Mouse (Mus musculus) lung, adult 2 months (tissue): ENCODE measurements around the gene Rnf182. TPM values are rescaled to one million over a fixed set of nuclear protein-coding genes. Genes with fewer than 3 reads are reported as not detected.

Experiments
- DNase-seq: peaks from one replicate; pipeline ENCODE4 v3.0.0; 2022
- H3K4me1 ChIP-seq: fragments of 200-500 bp; 2 replicates; pipeline ENCODE4 v1.6.1; 2011; ENCODE audit warnings: low read length; ENCODE audit not compliant: control insufficient read depth, insufficient read depth
- H3K4me3 ChIP-seq: fragments of 200-500 bp; replicated peaks from 2 replicates; pipeline ENCODE3; 2011; ENCODE audit warnings: low read depth, mild to moderate bottlenecking, control low read depth, low read length; ENCODE audit errors: extremely low read depth
- CTCF ChIP-seq: fragments of 200-500 bp; IDR thresholded peaks from 2 replicates; pipeline ENCODE4 v1.5.1; 2011; ENCODE audit warnings: mild to moderate bottlenecking, low read length, control low read depth; ENCODE audit not compliant: insufficient read depth
- POLR2A ChIP-seq: fragments of 200-500 bp; IDR thresholded peaks from 2 replicates; pipeline ENCODE4 v1.6.1; 2011; ENCODE audit warnings: low read depth, mild to moderate bottlenecking, control low read depth, low read length, borderline replicate concordance; ENCODE audit errors: extremely low read depth
- WGBS: fragments of 180-500 bp; shearing (Covaris S2); methylation state at CpG from one replicate; pipeline ENCODE4 v1.1.7; 2018; 5-methylcytosine and 5-hydroxymethylcytosine counted together
- polyA plus RNA-seq: library from polyadenylated mRNA; depleted of rRNA; stranded (reverse); fragments of >200 nt; gene quantifications from 2 replicates; pipeline ENCODE4 v1.2.3, GENCODE M21; 2012; rRNA removed

Gene Rnf182
- 0.07 TPM in 1 of 2 replicates, not detected in the other for polyA plus RNA-seq

DNA sequence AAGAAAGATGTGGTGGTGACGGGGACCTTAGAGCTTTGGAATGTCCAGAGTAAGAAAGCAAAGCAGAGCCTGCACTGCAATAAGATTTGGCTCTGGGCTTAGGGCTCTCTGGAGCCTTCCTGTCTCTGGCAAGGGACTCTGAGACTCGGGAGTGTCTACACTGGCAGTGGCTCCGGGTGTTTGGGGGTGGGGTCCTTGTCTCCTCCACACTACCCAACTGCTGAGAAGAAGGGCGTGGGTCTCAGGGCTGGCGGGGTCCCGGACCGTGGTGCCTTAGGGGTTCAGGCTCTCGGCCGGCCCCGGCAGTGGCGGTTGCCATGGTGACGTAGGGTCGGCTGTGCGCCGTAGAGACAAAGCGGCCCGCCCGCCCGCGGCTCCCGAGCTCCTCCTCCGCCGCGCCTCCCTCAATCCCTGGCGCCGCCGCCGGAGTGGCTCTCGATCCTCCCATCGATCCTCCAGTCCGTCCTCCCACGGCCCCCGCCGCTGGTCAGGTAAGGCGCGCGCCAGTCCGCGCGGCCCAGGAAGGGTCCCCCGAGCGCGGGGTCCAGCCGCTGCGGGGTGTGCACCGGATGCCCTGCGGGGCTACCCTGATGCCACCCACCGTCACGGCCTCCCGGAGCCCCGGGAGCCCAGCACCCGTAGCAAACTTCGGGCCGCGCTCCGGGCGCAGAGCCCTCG, at the start of gene Rnf182:
Rnf182 (plus strand) TSS at position 134 of the 678 bp plus-strand sequence.
- no peak for TF ChIP-seq CTCF
- TF ChIP-seq POLR2A, result no peak
- under 1% methylated on average over 54 of the region's 58 CpGs for WGBS
- peak; percentile 39 for DNase-seq
- H3K4me3 ChIP-seq, result peak within 1 kb of the TSS; percentile 62
- no peaks in the 10 kb centered on the region; the same call in 1 of the 2 replicates for H3K4me1 ChIP-seq

DNA sequence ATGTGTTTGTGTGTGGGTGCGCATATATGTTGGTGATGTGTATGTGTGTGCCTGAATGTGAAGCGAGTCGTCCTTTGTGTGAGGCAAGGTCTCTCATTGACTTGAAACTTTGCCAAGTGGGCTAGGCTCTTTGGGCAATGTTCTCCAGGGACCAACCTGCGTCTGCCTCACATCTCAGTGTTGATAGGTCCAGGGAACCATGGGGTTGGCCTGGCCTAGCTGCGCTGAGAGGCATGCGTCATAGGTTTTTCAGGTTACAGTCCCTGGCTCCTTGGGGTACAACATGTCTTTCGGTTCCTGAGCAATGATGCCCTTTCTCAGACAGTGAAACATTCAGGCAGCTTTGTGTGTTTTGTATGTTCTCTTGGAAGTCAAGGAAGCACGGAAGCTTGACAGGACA, 49.3 kb upstream of the Rnf182 start:
- no peak for DNase-seq
- 90% methylated on average over 8 of the region's 8 CpGs for WGBS
- H3K4me3 ChIP-seq, result no peak overlapping the region
- H3K4me1 ChIP-seq, result 0 out of 2 replicates have a peak, but pooled peaks cover 2% of the 10 kb centered on the region
- TF ChIP-seq POLR2A, result no peak
- TF ChIP-seq CTCF, result no peak

DNA sequence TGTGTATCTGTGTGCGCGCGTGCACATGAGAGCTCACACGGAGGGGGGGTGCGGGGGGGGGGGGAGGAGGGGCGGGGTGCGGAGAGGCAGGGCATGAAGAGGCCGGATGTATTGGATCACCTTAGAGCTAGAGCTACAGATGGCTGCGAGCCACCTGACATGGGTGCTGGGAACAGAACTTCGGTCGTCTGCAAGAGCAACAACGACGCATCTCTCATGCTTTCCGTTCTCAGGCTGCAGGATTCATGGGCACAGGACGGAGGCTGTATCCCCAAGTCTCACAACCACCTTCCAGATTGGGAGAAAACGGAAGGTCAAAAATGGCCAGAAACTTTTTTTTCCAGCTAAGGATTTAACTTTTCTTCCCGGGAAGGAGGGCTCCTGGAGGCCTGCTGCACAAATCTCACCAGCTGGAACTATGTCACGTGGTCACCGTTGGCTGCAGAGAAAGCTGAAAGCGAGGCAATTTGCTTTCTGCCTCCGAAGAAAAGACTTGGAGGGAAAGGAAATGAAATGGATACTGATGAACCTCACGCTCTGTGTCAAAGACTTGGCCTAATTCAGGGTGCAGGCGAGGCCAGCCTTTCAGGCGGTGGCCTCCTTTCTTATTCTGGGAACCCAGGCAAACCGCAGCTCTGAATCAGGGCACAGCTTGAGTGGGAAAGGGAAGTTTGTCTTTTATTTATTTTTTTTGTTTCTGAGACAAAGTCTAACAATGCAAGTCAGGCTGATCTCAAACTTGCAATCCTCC, 48.2 kb upstream of the Rnf182 start:
- no peak for TF ChIP-seq POLR2A
- TF ChIP-seq CTCF, result no peak
- 66% methylated on average over 25 of the region's 25 CpGs for WGBS
- DNase-seq, result no peak
- no peaks in the 10 kb centered on the region for H3K4me1 ChIP-seq
- no peak overlapping the region for H3K4me3 ChIP-seq

GRCm38 (mm10) chr13:43573979-43574378, 41.5 kb upstream of the Rnf182 start:
- no peak for DNase-seq
- Histone ChIP-seq H3K4me3 (no peak overlapping the region), H3K4me1 (no peaks in the 10 kb centered on the region; the same call in 1 of the 2 replicates)
- 43% methylated on average over 2 of the region's 2 CpGs for WGBS
- no peak for TF ChIP-seq CTCF
- no peak for TF ChIP-seq POLR2A

DNA sequence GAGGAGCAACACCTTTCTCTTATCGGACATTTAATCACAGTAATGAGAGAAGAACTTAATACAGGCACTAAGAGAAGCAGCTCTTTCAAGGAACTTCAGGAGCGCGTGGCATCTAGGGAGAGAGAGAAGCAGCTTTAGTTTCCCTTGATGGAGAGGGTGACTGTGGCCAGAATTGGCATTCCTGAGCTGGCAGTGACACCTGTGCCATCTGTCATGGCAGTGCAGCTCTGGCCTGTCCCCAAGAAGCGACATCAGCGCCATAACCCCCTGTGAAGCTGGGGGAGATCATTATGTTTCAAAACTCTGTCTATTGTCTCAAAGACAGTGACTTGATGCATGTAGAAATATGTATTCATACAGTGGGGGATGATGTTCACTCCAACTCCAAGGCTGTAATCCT, 40.1 kb upstream of the Rnf182 start:
- WGBS, result 95% methylated on average over 5 of the region's 5 CpGs
- H3K4me1 ChIP-seq, result no peaks in the 10 kb centered on the region; the same call in 1 of the 2 replicates
- H3K4me3 ChIP-seq, result no peak overlapping the region
- no peak for TF ChIP-seq CTCF
- DNase-seq, result no peak

DNA sequence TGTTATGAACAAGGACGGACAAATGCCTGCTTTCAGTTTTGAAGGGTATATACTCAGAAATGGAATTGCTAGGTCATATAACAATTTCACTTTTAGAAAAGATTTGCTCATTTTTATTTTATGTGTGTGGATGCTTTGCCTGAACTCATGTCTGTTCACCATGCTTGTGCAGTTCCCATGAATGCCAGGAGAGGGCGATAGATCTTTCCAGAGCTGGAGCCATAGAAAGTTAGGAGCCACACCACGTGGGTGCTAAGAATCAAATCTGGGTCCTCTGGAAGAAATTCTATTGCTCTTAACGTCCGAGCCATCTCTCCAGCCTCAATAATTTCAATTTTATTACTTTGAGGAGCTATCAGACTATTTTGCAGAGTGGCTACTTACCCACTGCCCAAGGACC, 38.3 kb upstream of the Rnf182 start:
- TF ChIP-seq POLR2A (no peak), CTCF (0 out of 2 replicates have a peak, but pooled peaks have one; percentile 10)
- 63% methylated on average over 5 of the region's 5 CpGs for WGBS
- Histone ChIP-seq H3K4me3 (no peak overlapping the region), H3K4me1 (no peaks in the 10 kb centered on the region; the same call in 1 of the 2 replicates)
- DNase-seq, result no peak

GRCm38 (mm10) chr13:43577766-43578165, 37.7 kb upstream of the Rnf182 start:
- no peak for TF ChIP-seq CTCF
- TF ChIP-seq POLR2A, result no peak
- DNase-seq, result no peak
- no peaks in the 10 kb centered on the region; the same call in 1 of the 2 replicates for H3K4me1 ChIP-seq
- H3K4me3 ChIP-seq, result no peak overlapping the region
- WGBS, result 86% methylated on average over 12 of the region's 12 CpGs

GRCm38 (mm10) chr13:43579740-43580139, 35.8 kb upstream of the Rnf182 start:
- Histone ChIP-seq H3K4me3 (no peak overlapping the region), H3K4me1 (no peaks in the 10 kb centered on the region)
- WGBS, result 19% methylated on average over 18 of the region's 18 CpGs
- TF ChIP-seq CTCF (peak; percentile 86), POLR2A (no peak)
- DNase-seq, result peak; percentile 61

DNA sequence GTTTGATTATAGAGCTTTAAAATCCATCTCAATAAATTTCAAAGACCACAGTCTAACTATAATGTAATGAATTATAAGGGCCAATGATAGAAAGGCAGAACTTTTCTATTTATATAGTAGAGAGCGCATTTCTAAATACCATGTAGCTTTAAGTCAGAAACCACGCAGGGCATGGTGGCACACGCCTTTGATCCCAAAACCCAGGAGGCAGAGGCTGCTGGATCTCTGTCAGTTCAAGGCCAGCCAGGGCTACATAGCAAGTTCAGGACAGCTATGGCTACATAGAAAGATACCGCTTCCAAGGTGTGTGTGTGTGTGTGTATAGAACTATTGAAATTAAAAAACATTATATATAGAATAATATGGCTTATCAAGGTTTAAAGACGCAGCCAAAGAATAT, 34.8 kb upstream of the Rnf182 start:
- no peak overlapping the region for H3K4me3 ChIP-seq
- DNase-seq, result no peak
- WGBS, result 94% methylated on average over 5 of the region's 5 CpGs
- TF ChIP-seq CTCF, result no peak
- TF ChIP-seq POLR2A, result no peak
- H3K4me1 ChIP-seq, result no peaks in the 10 kb centered on the region
